Mouse (Mus musculus) monocyte, adult 2 months (primary cell): ENCODE results near the gene Cdk14.

Source experiments
- DNase-seq, 2 experiments: peaks; one replicate each; pipeline ENCODE4 v3.0.0; 2022; ENCODE audit warnings: low spot score in 2 of 2, low read depth in 1 of 2

Gene Cdk14

GRCm38 (mm10) chr5:4813357-4813756 is 606.8 kb downstream of the Cdk14 start:
- no peak for DNase-seq

GRCm38 (mm10) chr5:4812036-4812729 is 607.9 kb downstream of the Cdk14 start:
- DNase-seq = no peak

GRCm38 (mm10) chr5:4805228-4805627 is 614.9 kb downstream of the Cdk14 start:
- DNase-seq = no peak

GRCm38 (mm10) chr5:4803708-4804107 is 616.4 kb downstream of the Cdk14 start:
- DNase-seq = no peak

- no peak for DNase-seq
Measured at GRCm38 (mm10) chr5:4801971-4802370, 618.1 kb downstream of the Cdk14 start.

GRCm38 (mm10) chr5:4801096-4801850 is 618.8 kb downstream of the Cdk14 start:
- no peak for DNase-seq

- DNase-seq = no peak
Measured at GRCm38 (mm10) chr5:4791219-4791618, 628.9 kb downstream of the Cdk14 start.

GRCm38 (mm10) chr5:4790265-4790664 is 629.8 kb downstream of the Cdk14 start:
- DNase-seq = no peak

GRCm38 (mm10) chr5:4788484-4788883 is 631.6 kb downstream of the Cdk14 start:
- no peak for DNase-seq

- DNase-seq = no peak
Measured at GRCm38 (mm10) chr5:4786816-4787215, 633.3 kb downstream of the Cdk14 start.

GRCm38 (mm10) chr5:4778274-4778673 is 641.8 kb downstream of the Cdk14 start:
- no peak for DNase-seq

- DNase-seq = no peak
Measured at GRCm38 (mm10) chr5:4776495-4776894, 643.6 kb downstream of the Cdk14 start.

- no peak for DNase-seq
Measured at GRCm38 (mm10) chr5:4773090-4773772, 646.9 kb downstream of the Cdk14 start.

GRCm38 (mm10) chr5:4770609-4771008 is 649.5 kb downstream of the Cdk14 start:
- DNase-seq = no peak

- no peak for DNase-seq
Measured at GRCm38 (mm10) chr5:4767896-4768295, 652.2 kb downstream of the Cdk14 start.

GRCm38 (mm10) chr5:4766719-4767118 is 653.4 kb downstream of the Cdk14 start:
- DNase-seq = no peak

- no peak for DNase-seq
Measured at GRCm38 (mm10) chr5:4761891-4762290, 658.2 kb downstream of the Cdk14 start.

- no peak for DNase-seq
Measured at GRCm38 (mm10) chr5:4758331-4759080, 661.6 kb downstream of the Cdk14 start.

GRCm38 (mm10) chr5:4757902-4758301 is 662.2 kb downstream of the Cdk14 start, which contains the start of gene Fzd1:
Gene Fzd1 (minus strand): TSS chr5:4758035.
- peak; percentile 6 to 20 for DNase-seq

GRCm38 (mm10) chr5:4756871-4757711 is 663.0 kb downstream of the Cdk14 start:
- no peak for DNase-seq
